In the genomic region with DNA sequence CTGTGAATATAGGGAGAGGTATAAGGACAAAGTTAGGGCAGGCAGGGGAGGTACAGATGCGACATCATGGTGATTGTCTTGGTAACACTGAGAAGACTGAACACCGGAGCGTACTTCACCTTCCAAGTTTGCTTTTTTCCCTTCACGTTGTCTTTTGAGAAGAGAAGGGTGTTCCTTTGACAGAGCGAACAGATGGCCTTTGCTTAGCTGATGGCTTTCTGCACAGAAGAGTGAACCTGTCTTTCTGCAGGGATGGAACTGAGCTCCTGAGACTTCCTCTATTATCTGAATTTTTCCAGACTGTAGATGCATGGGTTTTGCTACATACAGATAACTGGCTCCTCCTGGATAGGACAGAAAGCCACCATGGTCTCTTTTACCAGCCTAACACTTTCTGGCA, we compare ENCODE assay signal across 28 mouse cellular contexts.
"Had no signal": no experiment of that assay in that cellular context is flagged by ENCODE, and none has a peak within 500 bp of the region (broad histone marks: within the 10 kb centered on the region; RNA-seq: fewer than 3 reads in every experiment).

No protein-coding gene starts in this region.

- H3K4me3 ChIP-seq: gastrocnemius, adult 2 months; heart, embryonic 10.5 days; heart, embryonic 12.5 days; hindbrain, embryonic 10.5 days; hindbrain, embryonic 12.5 days; intestine, embryonic 15.5 days; kidney, embryonic 15.5 days; limb, embryonic 13.5 days; limb, embryonic 15.5 days; liver, embryonic 12.5 days had no signal

- H3K4me2 ChIP-seq: heart, embryonic 12.5 days; hindbrain, embryonic 12.5 days; hindbrain, embryonic 14.5 days; intestine, embryonic 15.5 days; kidney, embryonic 15.5 days; limb, embryonic 13.5 days; limb, embryonic 15.5 days; liver, embryonic 12.5 days had no signal

- H3K27ac ChIP-seq: gastrocnemius, adult 2 months; heart, embryonic 10.5 days; hindbrain, embryonic 10.5 days; hindbrain, embryonic 12.5 days; hindbrain, embryonic 14.5 days; intestine, embryonic 15.5 days; kidney, embryonic 15.5 days; kidney, postnatal 0 days; limb, embryonic 13.5 days; limb, embryonic 15.5 days; liver, embryonic 12.5 days; liver, embryonic 14.5 days had no signal

- H3K9me3 ChIP-seq: heart, embryonic 10.5 days; heart, embryonic 12.5 days; hindbrain, embryonic 10.5 days; hindbrain, embryonic 12.5 days; intestine, embryonic 15.5 days; kidney, embryonic 15.5 days; limb, embryonic 13.5 days; limb, embryonic 15.5 days; liver, embryonic 12.5 days had no signal

- H3K36me3 ChIP-seq: heart, embryonic 10.5 days; heart, embryonic 12.5 days; hindbrain, embryonic 10.5 days; hindbrain, embryonic 12.5 days; intestine, embryonic 15.5 days; kidney, embryonic 15.5 days; limb, embryonic 13.5 days; limb, embryonic 15.5 days; liver, embryonic 12.5 days had no signal

- H3K4me1 ChIP-seq: heart, embryonic 10.5 days; heart, embryonic 12.5 days; hindbrain, embryonic 10.5 days; hindbrain, embryonic 12.5 days; intestine, embryonic 15.5 days; kidney, embryonic 15.5 days; limb, embryonic 13.5 days; limb, embryonic 15.5 days; liver, embryonic 12.5 days had no signal

- ATAC-seq: hindbrain, embryonic 16.5 days; inflammation-experienced regulatory T-cells, adult 6 months; intestine, embryonic 15.5 days; intestine, postnatal 0 days; liver, embryonic 12.5 days had no signal

- DNase-seq: gastrocnemius, adult 2 months; gastrocnemius, postnatal 10 days; gastrocnemius, postnatal 25 days; heart, adult 18-20 months; heart, postnatal 10 days; heart, postnatal 4 days; kidney, adult 18-20 months; kidney, adult 9 months; kidney, postnatal 14 days; kidney, postnatal 36 days; layer of hippocampus, adult 9-11 months; layer of hippocampus, postnatal 36 days; left cerebral cortex, postnatal 4 days had no signal

- H3K27me3 ChIP-seq: heart, embryonic 12.5 days; hindbrain, embryonic 12.5 days; intestine, embryonic 15.5 days; kidney, embryonic 15.5 days; limb, embryonic 13.5 days; limb, embryonic 15.5 days; liver, embryonic 12.5 days had no signal

- H3K9ac ChIP-seq: heart, embryonic 12.5 days; hindbrain, embryonic 12.5 days; hindbrain, embryonic 14.5 days; intestine, embryonic 15.5 days; kidney, embryonic 15.5 days; limb, embryonic 13.5 days; limb, embryonic 15.5 days; liver, embryonic 12.5 days; liver, embryonic 14.5 days had no signal
